Mouse (Mus musculus): ENCODE results near the gene Phlda3.

DNA sequence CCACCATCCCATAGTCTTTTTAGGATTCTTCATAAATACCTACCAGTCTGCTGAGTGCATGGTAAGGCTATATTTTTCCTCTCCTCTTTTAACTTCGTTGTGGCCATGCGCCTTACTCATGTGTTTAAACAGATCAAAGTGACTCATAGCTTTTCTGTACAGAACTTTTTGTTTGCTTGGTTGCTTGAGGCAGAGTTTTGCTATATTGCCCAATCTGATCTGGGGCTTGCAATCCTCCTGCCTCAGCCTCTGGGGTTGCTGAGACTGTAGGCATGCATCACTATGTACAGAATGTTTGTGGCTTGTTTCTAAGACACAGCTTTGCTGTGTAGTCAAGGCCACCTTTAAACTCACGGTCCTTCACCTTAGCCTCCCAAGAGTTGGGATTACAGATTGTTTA is 10.0 kb upstream of the Phlda3 start:
- TF ChIP-seq CTCF (IDR thresholded peaks at IDR 0.05; ENCODE audit: low read depth, low read length) (no peak), POLR2A (IDR thresholded peaks at IDR 0.05; ENCODE audit: borderline replicate concordance, low read depth, low read length) (no peak)
